Mouse (Mus musculus): Measurements from ENCODE around the gene Foxn4. TPM values are rescaled to one million over a fixed set of nuclear protein-coding genes. Genes with fewer than 3 reads are reported as not detected.

The Foxn4 gene
- total and polyA plus RNA-seq, 2 experiments from 2014 or later: not detected

DNA sequence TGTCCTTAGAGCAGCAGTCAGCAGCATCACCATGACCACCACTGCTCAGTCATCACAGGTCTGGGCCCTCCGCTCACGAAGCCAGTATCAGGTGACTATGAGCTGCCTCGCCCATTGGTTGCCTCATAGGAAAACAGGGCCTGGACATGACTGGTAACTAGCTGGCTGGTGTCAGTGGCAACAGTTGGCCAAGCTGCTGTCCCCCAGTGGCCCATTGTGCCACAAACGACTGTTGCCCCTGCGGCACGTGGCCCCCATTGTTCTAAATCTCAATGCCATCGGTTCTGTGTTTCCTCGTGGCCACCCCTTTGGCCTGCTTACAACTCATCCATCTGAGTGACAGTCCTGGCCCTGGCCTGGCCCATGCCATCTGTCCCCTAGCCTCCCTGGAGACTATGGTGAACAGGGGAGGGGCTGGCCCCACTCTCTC lies 9.6 kb downstream of the Foxn4 start:
- 68% methylated on average over 8 of the region's 8 CpGs for WGBS
- Histone ChIP-seq H3K27me3 (ENCODE audit: control insufficient read depth, insufficient read depth, low read length) (peaks cover 18% of the 10 kb centered on the region), H3K27ac (ENCODE audit: low read depth) (no peak overlapping the region), H3K4me1 (ENCODE audit: control insufficient read depth, insufficient read depth) (no peaks in the 10 kb centered on the region), H3K9me3 (replicated peaks; ENCODE audit: control insufficient read depth, low read length) (no peaks in the 10 kb centered on the region), H3K9ac (replicated peaks; ENCODE audit: low read depth, low read length) (no peak overlapping the region), H3K36me3 (replicated peaks; ENCODE audit: control insufficient read depth, insufficient read depth, low read length) (no peaks in the 10 kb centered on the region), H3K4me2 (ENCODE audit: low read depth, low read length) (no peak overlapping the region), H3K4me3 (ENCODE audit: low read depth, low read length) (no peak overlapping the region)
- ATAC-seq (ENCODE audit: insufficient read depth, low read depth) (no peak), DNase-seq (ENCODE audit: low spot score) (no peak)
- TF ChIP-seq EP300 (IDR thresholded peaks at IDR 0.05; ENCODE audit: low read depth) (no peak), CTCF (IDR thresholded peaks at IDR 0.05; ENCODE audit: low read depth) (no peak)

DNA sequence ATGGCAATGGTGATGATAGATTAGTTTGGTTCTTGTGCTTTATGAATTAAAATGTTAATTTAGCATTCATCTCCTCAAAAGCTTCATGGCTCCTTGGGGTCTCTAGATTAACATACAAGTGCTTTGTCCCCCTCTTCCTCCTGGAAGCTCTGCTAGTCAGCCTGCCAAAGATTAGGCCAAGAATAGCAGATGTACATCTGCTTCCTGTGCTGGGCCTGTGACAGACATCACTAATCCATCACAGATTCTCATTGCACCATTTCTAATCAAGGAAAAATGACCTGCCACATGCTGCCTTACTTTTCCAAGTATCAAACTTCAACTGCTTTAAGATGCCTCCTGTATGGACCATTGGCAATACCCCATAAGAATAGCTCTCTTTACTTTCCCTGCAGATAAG lies 12.1 kb downstream of the Foxn4 start:
- H3K27me3 ChIP-seq (ENCODE audit: control insufficient read depth, insufficient read depth, low read length): peaks cover 4% of the 10 kb centered on the region; the same call in 1 of the 2 replicates
- ATAC-seq (ENCODE audit: insufficient read depth, low read depth) (no peak), DNase-seq (ENCODE audit: low spot score) (no peak)
- H3K4me3 ChIP-seq (ENCODE audit: low read depth, low read length): no peak overlapping the region
- no peaks in the 10 kb centered on the region for H3K9me3 ChIP-seq (replicated peaks; ENCODE audit: control insufficient read depth, low read length)
- H3K27ac ChIP-seq (ENCODE audit: low read depth): no peak overlapping the region
- H3K36me3 ChIP-seq (replicated peaks; ENCODE audit: control insufficient read depth, insufficient read depth, low read length): no peaks in the 10 kb centered on the region
- no peak overlapping the region for H3K4me2 ChIP-seq (ENCODE audit: low read depth, low read length)
- TF ChIP-seq EP300 (IDR thresholded peaks at IDR 0.05; ENCODE audit: low read depth) (no peak), CTCF (IDR thresholded peaks at IDR 0.05; ENCODE audit: low read depth) (no peak)
- no peaks in the 10 kb centered on the region for H3K4me1 ChIP-seq (ENCODE audit: control insufficient read depth, insufficient read depth)
- no peak overlapping the region for H3K9ac ChIP-seq (replicated peaks; ENCODE audit: low read depth, low read length)

DNA sequence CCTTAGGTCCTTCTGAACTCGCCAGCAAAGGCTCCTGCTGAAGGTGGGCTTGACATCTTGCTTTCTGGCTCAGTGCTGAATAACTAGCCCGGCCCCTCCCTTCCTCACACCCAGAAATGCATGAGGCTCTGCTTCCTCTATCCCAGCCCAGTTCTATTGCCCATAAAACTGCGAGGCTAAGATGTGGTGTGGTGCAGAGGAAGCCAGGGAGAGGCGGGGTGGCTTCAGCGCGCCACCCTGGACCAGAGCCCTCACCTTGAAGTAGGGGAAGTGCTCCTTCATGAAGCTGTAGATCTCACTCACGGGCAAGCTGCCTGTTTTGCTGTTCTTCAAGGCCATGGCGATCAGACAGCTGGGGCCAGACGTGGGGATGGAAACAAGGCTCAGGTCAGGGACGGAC lies 14.1 kb downstream of the Foxn4 start:
- no peaks in the 10 kb centered on the region for H3K36me3 ChIP-seq (replicated peaks; ENCODE audit: control insufficient read depth, insufficient read depth, low read length)
- no peak overlapping the region for H3K27ac ChIP-seq (ENCODE audit: low read depth)
- no peaks in the 10 kb centered on the region for H3K9me3 ChIP-seq (replicated peaks; ENCODE audit: control insufficient read depth, low read length)
- TF ChIP-seq EP300 (IDR thresholded peaks at IDR 0.05; ENCODE audit: low read depth) (no peak), CTCF (IDR thresholded peaks at IDR 0.05; ENCODE audit: low read depth) (no peak)
- no peak overlapping the region for H3K4me2 ChIP-seq (ENCODE audit: low read depth, low read length)
- no peak overlapping the region for H3K9ac ChIP-seq (replicated peaks; ENCODE audit: low read depth, low read length)
- no peak overlapping the region for H3K4me3 ChIP-seq (ENCODE audit: low read depth, low read length)
- no peak for ATAC-seq (ENCODE audit: insufficient read depth, low read depth)
- H3K27me3 ChIP-seq (ENCODE audit: control insufficient read depth, insufficient read depth, low read length): no peaks in the 10 kb centered on the region; the same call in 1 of the 2 replicates
- no peaks in the 10 kb centered on the region for H3K4me1 ChIP-seq (ENCODE audit: control insufficient read depth, insufficient read depth)
- DNase-seq (ENCODE audit: low spot score): no peak
- 62% methylated on average over 10 of the region's 10 CpGs for WGBS

DNA sequence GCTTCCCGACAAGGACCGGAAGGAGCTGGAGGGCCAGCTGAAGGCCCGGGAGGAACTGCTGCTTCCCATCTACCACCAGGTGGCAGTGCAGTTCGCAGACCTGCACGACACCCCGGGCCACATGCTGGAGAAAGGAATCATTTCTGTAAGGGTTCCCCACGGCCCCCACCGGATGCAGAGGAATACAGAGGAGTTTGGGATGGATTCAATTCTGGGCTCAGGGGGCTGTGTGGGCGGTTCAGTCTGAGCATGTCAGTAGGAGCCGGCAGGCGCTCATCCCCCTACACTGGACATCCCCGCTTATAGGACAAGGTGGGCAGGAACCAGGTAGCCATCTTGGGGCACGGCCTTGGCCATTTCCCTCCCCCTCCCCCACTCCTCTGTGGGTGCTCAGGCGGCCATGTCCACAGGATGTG lies 25.4 kb downstream of the Foxn4 start:
- Histone ChIP-seq H3K4me2 (ENCODE audit: low read depth, low read length) (no peak overlapping the region), H3K9me3 (replicated peaks; ENCODE audit: control insufficient read depth, low read length) (no peaks in the 10 kb centered on the region), H3K27me3 (ENCODE audit: control insufficient read depth, insufficient read depth, low read length) (no peaks in the 10 kb centered on the region), H3K9ac (replicated peaks; ENCODE audit: low read depth, low read length) (no peak overlapping the region), H3K4me3 (ENCODE audit: low read depth, low read length) (no peak overlapping the region), H3K27ac (ENCODE audit: low read depth) (no peak overlapping the region), H3K36me3 (replicated peaks; ENCODE audit: control insufficient read depth, insufficient read depth, low read length) (peaks cover 55% of the 10 kb centered on the region), H3K4me1 (ENCODE audit: control insufficient read depth, insufficient read depth) (no peaks in the 10 kb centered on the region)
- 19% methylated on average over 13 of the region's 14 CpGs for WGBS
- DNase-seq (ENCODE audit: low spot score) (peak; percentile 60), ATAC-seq (ENCODE audit: insufficient read depth, low read depth) (peak; percentile 50)
- no peak for TF ChIP-seq EP300 (IDR thresholded peaks at IDR 0.05; ENCODE audit: low read depth)
- peak; percentile 86 for TF ChIP-seq CTCF (IDR thresholded peaks at IDR 0.05; ENCODE audit: low read depth)

DNA sequence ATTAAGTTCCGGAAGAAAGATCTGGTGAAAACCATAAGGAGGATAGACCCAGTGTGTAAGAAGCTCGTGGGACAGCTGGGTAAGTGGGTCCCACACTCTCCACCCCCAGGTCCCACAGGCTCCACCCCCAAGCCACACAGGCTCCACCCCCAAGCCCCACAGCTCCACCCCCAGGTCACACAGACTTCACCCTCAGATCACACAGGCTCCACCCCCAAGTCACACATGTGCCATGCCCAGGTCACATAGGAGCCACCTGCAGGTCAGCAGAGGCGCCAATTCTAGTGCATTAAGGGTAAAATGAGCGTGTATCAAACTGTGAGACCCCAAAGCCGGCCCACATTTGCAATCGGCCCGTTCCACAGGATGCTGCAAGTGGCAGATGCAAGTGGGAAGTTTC lies 27.1 kb downstream of the Foxn4 start:
- Histone ChIP-seq H3K4me1 (ENCODE audit: control insufficient read depth, insufficient read depth) (no peaks in the 10 kb centered on the region), H3K9ac (replicated peaks; ENCODE audit: low read depth, low read length) (no peak overlapping the region), H3K4me3 (ENCODE audit: low read depth, low read length) (no peak overlapping the region), H3K27me3 (ENCODE audit: control insufficient read depth, insufficient read depth, low read length) (no peaks in the 10 kb centered on the region), H3K36me3 (replicated peaks; ENCODE audit: control insufficient read depth, insufficient read depth, low read length) (peaks cover 72% of the 10 kb centered on the region), H3K4me2 (ENCODE audit: low read depth, low read length) (no peak overlapping the region), H3K27ac (ENCODE audit: low read depth) (no peak overlapping the region), H3K9me3 (replicated peaks; ENCODE audit: control insufficient read depth, low read length) (no peaks in the 10 kb centered on the region)
- ATAC-seq (ENCODE audit: insufficient read depth, low read depth) (no peak), DNase-seq (ENCODE audit: low spot score) (no peak)
- WGBS: 78% methylated on average over 7 of the region's 7 CpGs
- TF ChIP-seq CTCF (IDR thresholded peaks at IDR 0.05; ENCODE audit: low read depth) (no peak), EP300 (IDR thresholded peaks at IDR 0.05; ENCODE audit: low read depth) (no peak)

DNA sequence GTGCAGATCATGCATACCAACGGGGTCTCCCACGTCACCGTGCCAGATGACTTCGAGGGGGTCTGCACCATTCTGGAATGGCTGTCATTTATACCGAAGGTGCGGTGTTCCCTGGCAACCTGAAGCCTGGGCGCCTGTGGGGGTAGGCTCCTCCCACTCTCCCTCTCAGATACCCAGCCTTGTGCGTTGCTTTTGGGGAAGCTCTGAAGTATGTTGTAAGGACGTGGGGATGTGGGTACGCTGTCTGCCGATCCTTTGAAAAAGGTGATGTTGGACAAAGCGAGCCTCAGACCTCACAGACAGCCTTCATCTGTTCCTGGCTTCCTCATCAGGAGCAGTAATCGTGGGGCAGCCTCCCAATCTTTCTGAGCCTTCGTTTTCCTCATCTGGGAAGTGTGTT lies 33.9 kb downstream of the Foxn4 start:
- H3K4me3 ChIP-seq (ENCODE audit: low read depth, low read length): no peak overlapping the region
- no peak for DNase-seq (ENCODE audit: low spot score)
- H3K9ac ChIP-seq (replicated peaks; ENCODE audit: low read depth, low read length): no peak overlapping the region
- ATAC-seq (ENCODE audit: insufficient read depth, low read depth): no peak
- no peaks in the 10 kb centered on the region for H3K4me1 ChIP-seq (ENCODE audit: control insufficient read depth, insufficient read depth)
- no peak for TF ChIP-seq CTCF (IDR thresholded peaks at IDR 0.05; ENCODE audit: low read depth)
- no peak for TF ChIP-seq EP300 (IDR thresholded peaks at IDR 0.05; ENCODE audit: low read depth)
- 66% methylated on average over 14 of the region's 14 CpGs for WGBS
- H3K27me3 ChIP-seq (ENCODE audit: control insufficient read depth, insufficient read depth, low read length): no peaks in the 10 kb centered on the region
- peaks cover 56% of the 10 kb centered on the region for H3K36me3 ChIP-seq (replicated peaks; ENCODE audit: control insufficient read depth, insufficient read depth, low read length)
- H3K9me3 ChIP-seq (replicated peaks; ENCODE audit: control insufficient read depth, low read length): no peaks in the 10 kb centered on the region
- no peak overlapping the region for H3K27ac ChIP-seq (ENCODE audit: low read depth)
- H3K4me2 ChIP-seq (ENCODE audit: low read depth, low read length): no peak overlapping the region
